Mouse (Mus musculus) midbrain, embryonic 15.5 days (tissue): ENCODE data around the gene Rpl7l1. TPM values are rescaled to one million over a fixed set of nuclear protein-coding genes. Genes with fewer than 3 reads are reported as not detected.
"Not testable (repeated sequence)": the region's sequence is repeated elsewhere in the genome, so short reads cannot be mapped to it uniquely, and the experiment has no call there.

Experiments
- ATAC-seq: fragments of 200-750 bp; cut with Nextera tagmentation; replicated peaks from 2 replicates; pipeline ENCODE4 v1.8.0; 2017; ENCODE audit warnings: moderate TSS enrichment
- H3K27ac ChIP-seq: fragments of 300-500 bp; sonication (generic); 2 replicates; pipeline ENCODE4 v1.5.1; 2015; ENCODE audit warnings: mild to moderate bottlenecking, inconsistent platforms
- H3K27me3 ChIP-seq: fragments of 300-500 bp; sonication (generic); replicated peaks from 2 replicates; pipeline ENCODE4 v1.6.1; 2015; ENCODE audit warnings: inconsistent platforms
- H3K36me3 ChIP-seq: fragments of 300-500 bp; sonication (generic); replicated peaks from 2 replicates; pipeline ENCODE4 v1.6.1; 2015; ENCODE audit warnings: inconsistent platforms
- H3K4me1 ChIP-seq: fragments of 300-500 bp; sonication (generic); 2 replicates; pipeline ENCODE4 v1.6.1; 2015; ENCODE audit warnings: inconsistent platforms
- H3K4me2 ChIP-seq: fragments of 300-500 bp; sonication (generic); 2 replicates; pipeline ENCODE4 v1.6.1; 2015; ENCODE audit warnings: inconsistent platforms, mild to moderate bottlenecking, moderate library complexity
- H3K4me3 ChIP-seq: fragments of 300-500 bp; sonication (generic); 2 replicates; pipeline ENCODE4 v1.5.1; 2015; ENCODE audit warnings: mild to moderate bottlenecking, inconsistent platforms
- H3K9ac ChIP-seq: fragments of 300-500 bp; sonication (generic); 2 replicates; pipeline ENCODE4 v1.6.1; 2015; ENCODE audit warnings: mild to moderate bottlenecking, inconsistent platforms
- H3K9me3 ChIP-seq: fragments of 300-500 bp; sonication (generic); 2 replicates; pipeline ENCODE4 v1.6.1; 2016; ENCODE audit warnings: inconsistent platforms
- WGBS: fragments of 180-500 bp; shearing (Covaris S2); methylation state at CpG from one replicate; pipeline ENCODE4 v1.1.7; 2015; ENCODE audit warnings: mixed read lengths; 5-methylcytosine and 5-hydroxymethylcytosine counted together
- polyA plus RNA-seq: library from polyadenylated mRNA; unstranded; fragments of >200 nt; fragmentation: Nextera tagmentation; extraction: Ambion mirVana; gene quantifications from 2 replicates; pipeline ENCODE4 v1.2.1, GENCODE M21; 2015

Gene Rpl7l1
- polyA plus RNA-seq, 1 experiment from 2014 or later = 80.6 TPM

GRCm38 (mm10) chr17:46773278-46774130 is 9.0 kb downstream of the Rpl7l1 start:
- peak overlapping the region; percentile 86 for H3K4me3 ChIP-seq
- peak overlapping the region; percentile 83 for H3K9ac ChIP-seq
- peaks cover 38% of the 10 kb centered on the region for H3K36me3 ChIP-seq
- peaks cover 23% of the 10 kb centered on the region for H3K4me1 ChIP-seq
- H3K27me3 ChIP-seq = no peaks in the 10 kb centered on the region
- 10% methylated on average over 19 of the region's 20 CpGs for WGBS
- no peaks in the 10 kb centered on the region for H3K9me3 ChIP-seq
- H3K4me2 ChIP-seq = peak overlapping the region; percentile 97
- peak overlapping the region; percentile 84 for H3K27ac ChIP-seq
- no peak; the same call in 1 of the 2 replicates for ATAC-seq

GRCm38 (mm10) chr17:46772404-46773277 is 9.8 kb downstream of the Rpl7l1 start, which contains the start of gene 2310039H08Rik:
Gene 2310039H08Rik, plus strand, starts transcription at chr17:46772635.
- peak within 1 kb of the TSS; percentile 86 for H3K4me3 ChIP-seq
- peak within 1 kb of the TSS; percentile 84 for H3K27ac ChIP-seq
- H3K36me3 ChIP-seq = peaks cover 31% of the 10 kb centered on the region
- under 1% methylated on average over 50 of the region's 50 CpGs for WGBS
- no peaks in the 10 kb centered on the region for H3K9me3 ChIP-seq
- peak within 1 kb of the TSS; percentile 83 for H3K9ac ChIP-seq
- peaks cover 23% of the 10 kb centered on the region for H3K4me1 ChIP-seq
- peak; percentile 93 for ATAC-seq
- H3K27me3 ChIP-seq = no peaks in the 10 kb centered on the region
- H3K4me2 ChIP-seq = peak within 1 kb of the TSS; percentile 97

DNA sequence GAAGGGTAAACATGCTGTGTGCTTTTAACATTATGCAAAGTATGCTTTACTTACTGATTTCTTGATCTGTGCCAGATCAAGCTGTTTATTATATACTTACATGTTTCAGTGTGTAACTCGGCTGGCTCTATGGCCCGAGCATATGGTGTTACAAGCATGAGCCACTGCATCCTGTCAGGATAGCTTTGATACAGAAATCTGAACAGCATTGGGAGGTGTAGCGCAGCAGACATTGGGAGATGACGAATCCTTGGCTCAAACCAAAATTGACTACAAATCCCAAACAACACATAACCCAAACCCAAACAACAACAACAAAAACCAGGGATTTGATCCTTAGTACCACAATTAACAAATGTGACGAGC is 10.5 kb downstream of the Rpl7l1 start:
- Histone ChIP-seq H3K4me3 (peak overlapping the region; percentile 86), H3K9ac (peak overlapping the region; percentile 83; the same call in 1 of the 2 replicates), H3K9me3 (no peaks in the 10 kb centered on the region), H3K4me2 (peak overlapping the region; percentile 97), H3K4me1 (peaks cover 23% of the 10 kb centered on the region), H3K27ac (peak overlapping the region; percentile 84), H3K36me3 (peaks cover 25% of the 10 kb centered on the region), H3K27me3 (no peaks in the 10 kb centered on the region)
- ATAC-seq = peak; percentile 59
- 8% methylated on average over 5 of the region's 5 CpGs for WGBS

- H3K27ac ChIP-seq = peak overlapping the region; percentile 84; the same call in 1 of the 2 replicates
- peak overlapping the region; percentile 83; the same call in 1 of the 2 replicates for H3K9ac ChIP-seq
- 64% methylated on average over 17 of the region's 17 CpGs for WGBS
- H3K9me3 ChIP-seq = no peaks in the 10 kb centered on the region
- peaks cover 22% of the 10 kb centered on the region for H3K36me3 ChIP-seq
- no peaks in the 10 kb centered on the region for H3K27me3 ChIP-seq
- no peak for ATAC-seq
- H3K4me1 ChIP-seq = peaks cover 23% of the 10 kb centered on the region
- H3K4me3 ChIP-seq = peak overlapping the region; percentile 86
- peak overlapping the region; percentile 97 for H3K4me2 ChIP-seq
These were observed 10.9 kb downstream of the Rpl7l1 start for GRCm38 (mm10) chr17:46771616-46772015.

DNA sequence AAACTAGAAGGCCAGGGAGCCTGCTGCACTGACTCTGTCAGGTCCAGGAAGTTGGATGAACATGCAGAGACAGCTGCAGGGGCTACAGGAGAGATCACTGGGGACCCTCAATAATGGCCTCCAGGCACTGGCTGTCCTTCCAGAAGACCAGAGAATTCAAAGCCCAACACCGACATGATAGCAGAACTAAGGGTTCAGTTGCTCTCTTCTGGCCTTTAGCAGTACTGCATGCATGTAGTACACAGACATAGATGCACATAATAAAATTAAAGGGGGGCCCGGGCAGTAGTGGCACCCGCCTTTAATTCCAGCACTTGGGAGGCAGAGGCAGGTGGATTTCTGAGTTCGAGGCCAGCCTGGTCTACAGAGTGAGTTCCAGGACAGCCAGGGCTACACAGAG is 11.4 kb downstream of the Rpl7l1 start:
- Histone ChIP-seq H3K9me3 (no peaks in the 10 kb centered on the region), H3K4me3 (no peak overlapping the region), H3K27me3 (no peaks in the 10 kb centered on the region), H3K4me2 (no peak overlapping the region), H3K36me3 (peaks cover 16% of the 10 kb centered on the region), H3K4me1 (peaks cover 23% of the 10 kb centered on the region), H3K9ac (no peak overlapping the region), H3K27ac (no peak overlapping the region)
- no peak for ATAC-seq
- WGBS = 81% methylated on average over 4 of the region's 4 CpGs

DNA sequence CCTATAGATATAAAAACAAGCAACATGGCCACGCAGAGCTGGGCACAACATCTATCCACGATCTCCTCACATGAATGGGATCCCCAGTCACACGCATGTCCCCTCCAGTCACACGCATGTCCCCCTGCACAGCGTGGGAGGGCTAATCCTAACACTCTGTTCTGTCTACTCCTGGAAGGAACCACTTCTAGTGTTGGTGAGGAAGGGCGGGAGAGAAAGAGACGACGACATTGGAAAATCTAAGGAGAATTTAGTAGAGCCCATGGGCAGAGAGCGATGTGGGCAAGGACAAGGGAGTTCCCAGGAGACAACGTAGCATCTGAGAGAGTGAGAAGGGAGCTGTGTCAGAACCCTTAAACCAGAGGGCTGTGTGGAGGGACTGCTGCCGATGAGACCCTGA is 11.9 kb downstream of the Rpl7l1 start:
- Histone ChIP-seq H3K4me3 (no peak overlapping the region), H3K4me2 (no peak overlapping the region), H3K9ac (no peak overlapping the region), H3K4me1 (peaks cover 23% of the 10 kb centered on the region), H3K9me3 (no peaks in the 10 kb centered on the region), H3K27me3 (no peaks in the 10 kb centered on the region), H3K27ac (no peak overlapping the region), H3K36me3 (peaks cover 11% of the 10 kb centered on the region)
- WGBS = 90% methylated on average over 11 of the region's 11 CpGs
- no peak for ATAC-seq

DNA sequence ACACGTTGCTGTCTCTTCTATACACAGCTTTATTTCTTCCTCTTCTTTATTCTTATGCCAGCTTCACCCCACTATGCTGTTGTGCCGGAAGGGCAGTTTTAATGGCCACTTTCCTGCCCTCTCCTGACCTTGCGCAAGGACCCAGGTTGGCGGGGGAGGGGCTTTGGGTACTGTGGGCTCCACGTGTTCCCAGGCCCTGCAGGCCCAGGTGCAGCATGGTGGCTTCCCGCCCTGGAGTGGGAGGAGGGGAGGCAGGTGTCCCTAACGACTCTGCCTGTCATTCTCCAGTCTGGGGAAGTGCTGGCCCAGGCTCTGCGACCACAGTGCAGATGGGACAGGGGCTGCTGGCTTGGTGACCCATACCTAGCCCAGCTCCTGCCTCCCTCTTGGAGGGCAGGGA is 14.6 kb downstream of the Rpl7l1 start:
- WGBS = 62% methylated on average over 8 of the region's 8 CpGs
- no peaks in the 10 kb centered on the region for H3K9me3 ChIP-seq
- H3K9ac ChIP-seq = no peak overlapping the region
- no peak overlapping the region for H3K4me3 ChIP-seq
- peaks cover 7% of the 10 kb centered on the region for H3K4me1 ChIP-seq
- no peaks in the 10 kb centered on the region for H3K36me3 ChIP-seq
- ATAC-seq = no peak
- H3K27ac ChIP-seq = no peak overlapping the region
- H3K4me2 ChIP-seq = no peak overlapping the region
- no peaks in the 10 kb centered on the region for H3K27me3 ChIP-seq

DNA sequence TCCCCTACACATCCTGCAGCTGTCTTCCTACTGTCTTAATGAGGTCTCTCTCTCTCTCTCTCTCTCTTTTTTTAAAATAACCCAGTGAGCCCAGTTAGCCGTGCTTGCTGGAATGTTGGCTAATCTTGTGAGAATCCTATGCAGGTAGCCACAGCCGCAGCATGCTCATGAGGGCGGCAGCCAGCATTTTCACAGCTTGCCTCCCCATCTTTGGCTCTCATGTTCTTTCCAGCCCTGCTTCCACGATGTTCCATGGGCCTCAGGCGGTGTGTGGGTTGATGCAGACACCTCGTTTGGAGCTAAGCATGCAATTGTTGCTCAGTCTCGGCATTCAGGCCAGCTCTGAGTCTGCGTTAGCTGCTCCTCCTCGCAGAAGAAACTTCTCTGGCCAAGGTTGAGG is 17.6 kb downstream of the Rpl7l1 start:
- not testable (repeated sequence) for H3K36me3 ChIP-seq, H3K9me3 ChIP-seq, H3K27ac ChIP-seq, ATAC-seq, H3K27me3 ChIP-seq, H3K4me3 ChIP-seq, H3K4me1 ChIP-seq, H3K4me2 ChIP-seq, H3K9ac ChIP-seq
- WGBS = 67% methylated on average over 9 of the region's 9 CpGs

GRCm38 (mm10) chr17:46763544-46763943 is 18.9 kb downstream of the Rpl7l1 start, which contains the start of gene Ptcra:
Gene Ptcra, minus strand, starts transcription at chr17:46763712.
- no peaks in the 10 kb centered on the region for H3K4me1 ChIP-seq
- no peaks in the 10 kb centered on the region for H3K27me3 ChIP-seq
- H3K9me3 ChIP-seq = no peaks in the 10 kb centered on the region
- H3K27ac ChIP-seq = no peak within 1 kb of the TSS
- 66% methylated on average over 2 of the region's 2 CpGs for WGBS
- H3K4me3 ChIP-seq = no peak within 1 kb of the TSS
- H3K4me2 ChIP-seq = no peak within 1 kb of the TSS
- no peak within 1 kb of the TSS for H3K9ac ChIP-seq
- no peak for ATAC-seq
- no peaks in the 10 kb centered on the region for H3K36me3 ChIP-seq

DNA sequence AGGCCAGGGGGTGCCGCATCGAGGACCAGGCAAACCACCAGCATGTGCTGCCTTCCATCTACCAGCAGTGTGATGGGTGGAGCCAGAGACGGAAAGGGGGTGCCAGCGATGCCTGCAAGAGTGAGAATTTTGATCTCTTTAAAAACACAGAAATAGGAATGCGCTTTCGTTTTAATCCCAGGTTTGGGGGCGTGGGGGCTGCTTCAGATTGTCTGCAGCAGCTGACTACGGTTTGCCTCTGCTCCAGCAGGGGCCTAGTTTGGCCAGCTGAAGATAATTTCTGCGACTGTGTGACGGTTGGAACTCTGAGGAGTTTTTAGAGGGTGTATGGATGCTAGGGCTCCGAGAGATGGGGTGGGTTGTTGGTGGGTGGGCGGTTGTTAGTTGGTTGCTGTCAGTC is 23.7 kb downstream of the Rpl7l1 start:
- H3K4me1 ChIP-seq = no peaks in the 10 kb centered on the region
- no peaks in the 10 kb centered on the region for H3K36me3 ChIP-seq
- no peak overlapping the region for H3K27ac ChIP-seq
- no peaks in the 10 kb centered on the region for H3K9me3 ChIP-seq
- H3K4me3 ChIP-seq = no peak overlapping the region
- H3K27me3 ChIP-seq = no peaks in the 10 kb centered on the region
- ATAC-seq = no peak
- no peak overlapping the region for H3K4me2 ChIP-seq
- WGBS = 85% methylated on average over 12 of the region's 12 CpGs
- H3K9ac ChIP-seq = no peak overlapping the region

DNA sequence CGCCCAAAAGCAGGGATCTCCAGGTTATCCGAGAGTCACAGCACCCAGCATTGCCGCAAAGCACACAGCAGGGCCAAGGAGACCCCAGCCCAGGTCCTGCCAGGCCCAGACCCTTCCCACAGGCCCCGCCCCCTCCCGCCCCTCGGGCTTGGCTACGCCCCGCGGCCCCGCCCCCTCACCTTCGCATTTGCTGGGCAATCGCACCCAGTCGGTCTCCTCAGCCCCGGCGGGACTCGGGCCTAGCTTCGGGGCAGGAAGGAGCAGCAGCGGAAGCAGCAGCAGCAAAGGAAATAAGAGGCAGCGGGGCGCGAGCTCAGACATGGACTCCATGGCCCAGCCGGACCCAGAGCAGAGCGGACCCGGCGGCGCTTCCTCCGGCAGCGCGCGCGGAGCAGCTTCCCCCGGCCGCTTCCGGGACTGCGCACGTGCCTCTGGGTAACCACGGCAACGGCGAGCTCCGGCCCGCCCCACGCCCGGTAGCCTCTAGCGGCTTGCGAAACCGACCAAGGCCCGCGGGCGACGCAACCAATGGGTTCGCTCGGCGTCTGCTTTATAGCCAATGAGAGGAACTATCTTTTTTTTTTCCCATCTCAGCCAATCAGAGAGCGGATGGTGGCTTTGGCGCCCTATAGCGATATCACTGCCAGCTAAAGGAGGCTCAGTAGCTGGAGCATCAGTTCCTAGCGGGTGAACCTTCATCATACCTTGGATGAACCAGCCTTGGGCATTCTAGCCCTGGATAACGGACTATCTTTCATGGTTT is 30.5 kb downstream of the Rpl7l1 start, which contains the start of gene Cnpy3:
Gene Cnpy3 (minus strand): TSS at position 421 of the 763 bp plus-strand sequence.
- WGBS = 0% methylated on average over 54 of the region's 58 CpGs
- ATAC-seq = peak; percentile 99
- Histone ChIP-seq H3K36me3 (no peaks in the 10 kb centered on the region), H3K27ac (peak within 1 kb of the TSS; percentile 85), H3K9ac (peak within 1 kb of the TSS; percentile 67), H3K4me3 (peak within 1 kb of the TSS; percentile 62), H3K4me2 (peak within 1 kb of the TSS; percentile 76), H3K27me3 (no peaks in the 10 kb centered on the region), H3K4me1 (peaks cover 20% of the 10 kb centered on the region), H3K9me3 (no peaks in the 10 kb centered on the region)
